ENCODE assay signal across 18 mouse cellular contexts in the genomic region with DNA sequence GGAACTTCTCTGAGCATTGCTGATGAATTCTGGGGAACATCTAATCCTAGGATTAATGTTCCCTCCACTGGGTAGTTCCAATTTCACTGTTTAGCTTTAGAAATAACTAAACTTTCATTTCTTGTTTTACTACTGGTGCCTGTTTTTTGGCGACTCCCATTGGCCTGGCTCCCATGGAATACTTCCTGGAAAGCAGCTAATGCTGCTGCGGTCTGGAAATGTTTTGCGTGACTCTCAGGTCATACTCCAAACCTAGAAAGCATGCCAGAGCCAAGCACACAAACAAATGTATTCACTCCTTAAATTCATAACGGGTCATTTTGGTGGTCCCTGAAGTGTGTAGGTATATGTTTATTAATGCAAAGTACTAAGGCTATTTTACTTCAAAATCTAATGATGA.
A peak's percentile ranks its signal among the peaks of the same experiment; 100 is the strongest.
DNase-seq lines count a peak whose midpoint lies in the region; ATAC-seq lines count a peak whose summit lies in the region.
"Had no signal": no experiment of that assay in that cellular context is flagged by ENCODE, and none has a peak within 500 bp of the region (broad histone marks: within the 10 kb centered on the region; RNA-seq: fewer than 3 reads in every experiment).

No protein-coding gene starts in this region.

- H3K27ac ChIP-seq in embryonic facial prominence, embryonic 14.5 days (replicated peaks; ENCODE audit: low read depth, low read length): no peak overlapping the region
- no peak overlapping the region for H3K27ac ChIP-seq in embryonic facial prominence, embryonic 10.5 days (replicated peaks)
- H3K27ac ChIP-seq: forebrain, embryonic 15.5 days; heart, embryonic 13.5 days; hindbrain, embryonic 14.5 days; limb, embryonic 12.5 days; neural tube, embryonic 13.5 days had no signal

- H3K4me2 ChIP-seq in embryonic facial prominence, embryonic 14.5 days (ENCODE audit: low read depth, low read length): no peak overlapping the region
- H3K4me2 ChIP-seq: forebrain, embryonic 15.5 days; heart, embryonic 13.5 days; hindbrain, embryonic 14.5 days; limb, embryonic 12.5 days; lung, embryonic 14.5 days; neural tube, embryonic 13.5 days had no signal

- no peaks in the 10 kb centered on the region for H3K27me3 ChIP-seq in embryonic facial prominence, embryonic 14.5 days (replicated peaks; ENCODE audit: control insufficient read depth, insufficient read depth, low read length)
- no peaks in the 10 kb centered on the region for H3K27me3 ChIP-seq in embryonic facial prominence, embryonic 10.5 days (replicated peaks; ENCODE audit: low read depth, poor library complexity, severe bottlenecking)
- H3K27me3 ChIP-seq: forebrain, embryonic 15.5 days; heart, embryonic 13.5 days; limb, embryonic 12.5 days; megakaryocyte, embryonic 14.5 days; neural tube, embryonic 13.5 days had no signal

- no peaks in the 10 kb centered on the region for H3K9me3 ChIP-seq in embryonic facial prominence, embryonic 14.5 days (ENCODE audit: control insufficient read depth, low read length)
- no peaks in the 10 kb centered on the region for H3K9me3 ChIP-seq in embryonic facial prominence, embryonic 10.5 days
- H3K9me3 ChIP-seq: forebrain, embryonic 15.5 days; heart, embryonic 13.5 days; neural tube, embryonic 13.5 days had no signal

- peak; percentile 41 for DNase-seq in embryonic facial prominence, embryonic 14.5 days (ENCODE audit: low spot score)
- no peak for DNase-seq in embryonic facial prominence, embryonic 10.5 days (ENCODE audit: low spot score)
- peak; percentile 48 for DNase-seq in kidney, postnatal 10 days
- DNase-seq in kidney, adult 18-20 months: no peak
- DNase-seq in adipocyte (ENCODE audit: low spot score): peak; percentile 48
- DNase-seq in heart, postnatal 14 days: peak; percentile 6 to 45
- no peak for DNase-seq in layer of hippocampus, adult 8-10 months (ENCODE audit: low spot score in 2 of 2)
- no peak for DNase-seq in right cerebral cortex, postnatal 4 days
- DNase-seq: B cell, adult 2 months; lung, embryonic 14.5 days; right cerebral cortex, adult 18-20 months; thymus, postnatal 4 days had no signal

- 0 out of 2 replicates have a peak, but pooled peaks cover 9% of the 10 kb centered on the region for H3K36me3 ChIP-seq in embryonic facial prominence, embryonic 14.5 days (ENCODE audit: control insufficient read depth, insufficient read depth, low read length)
- no peaks in the 10 kb centered on the region for H3K36me3 ChIP-seq in embryonic facial prominence, embryonic 10.5 days (replicated peaks)
- H3K36me3 ChIP-seq: forebrain, embryonic 15.5 days; heart, embryonic 13.5 days; neural tube, embryonic 13.5 days had no signal

- ATAC-seq in embryonic facial prominence, embryonic 14.5 days (ENCODE audit: low read depth): no peak
- ATAC-seq: forebrain, embryonic 15.5 days had no signal

- 60% methylated on average over 4 of the region's 4 CpGs for WGBS in embryonic facial prominence, embryonic 14.5 days
- 85% methylated on average over 4 of the region's 4 CpGs for WGBS in embryonic facial prominence, embryonic 10.5 days

- no peak overlapping the region for H3K4me3 ChIP-seq in embryonic facial prominence, embryonic 14.5 days (ENCODE audit: low read depth, low read length)
- H3K4me3 ChIP-seq in embryonic facial prominence, embryonic 10.5 days: no peak overlapping the region
- H3K4me3 ChIP-seq: forebrain, embryonic 15.5 days; heart, embryonic 13.5 days; limb, embryonic 12.5 days; megakaryocyte, embryonic 14.5 days; neural tube, embryonic 13.5 days had no signal

- H3K9ac ChIP-seq in embryonic facial prominence, embryonic 14.5 days (ENCODE audit: low read depth, low read length): no peak overlapping the region
- H3K9ac ChIP-seq: forebrain, embryonic 15.5 days; heart, embryonic 13.5 days; hindbrain, embryonic 14.5 days; limb, embryonic 12.5 days; lung, embryonic 14.5 days; neural tube, embryonic 13.5 days had no signal

- no peaks in the 10 kb centered on the region for H3K4me1 ChIP-seq in embryonic facial prominence, embryonic 14.5 days (ENCODE audit: control insufficient read depth, insufficient read depth, low read length)
- H3K4me1 ChIP-seq in embryonic facial prominence, embryonic 10.5 days: no peaks in the 10 kb centered on the region
- H3K4me1 ChIP-seq: forebrain, embryonic 15.5 days; heart, embryonic 13.5 days; limb, embryonic 12.5 days; megakaryocyte, embryonic 14.5 days; neural tube, embryonic 13.5 days had no signal

- intact Hi-C loops in heart, postnatal 14 days (cut with DNase I): no loop called here

Comparison
In these comparisons a context has a peak if more than half of its experiments do, and no peak if none do; other contexts are left out.
1. DNase-seq: peak in embryonic facial prominence, embryonic 14.5 days (single experiment), kidney, postnatal 10 days (single experiment), adipocyte (single experiment) and heart, postnatal 14 days (2 of 2); none in embryonic facial prominence, embryonic 10.5 days (single experiment), kidney, adult 18-20 months (single experiment), layer of hippocampus, adult 8-10 months (0 of 2) and right cerebral cortex, postnatal 4 days (single experiment).